Mouse (Mus musculus): ENCODE measurements around the gene Abat. TPM values are rescaled to one million over a fixed set of nuclear protein-coding genes. Genes with fewer than 3 reads are reported as not detected.

The Abat gene
- total RNA-seq, 2 experiments from 2014 or later = 0.21 TPM; not detected in 1

DNA sequence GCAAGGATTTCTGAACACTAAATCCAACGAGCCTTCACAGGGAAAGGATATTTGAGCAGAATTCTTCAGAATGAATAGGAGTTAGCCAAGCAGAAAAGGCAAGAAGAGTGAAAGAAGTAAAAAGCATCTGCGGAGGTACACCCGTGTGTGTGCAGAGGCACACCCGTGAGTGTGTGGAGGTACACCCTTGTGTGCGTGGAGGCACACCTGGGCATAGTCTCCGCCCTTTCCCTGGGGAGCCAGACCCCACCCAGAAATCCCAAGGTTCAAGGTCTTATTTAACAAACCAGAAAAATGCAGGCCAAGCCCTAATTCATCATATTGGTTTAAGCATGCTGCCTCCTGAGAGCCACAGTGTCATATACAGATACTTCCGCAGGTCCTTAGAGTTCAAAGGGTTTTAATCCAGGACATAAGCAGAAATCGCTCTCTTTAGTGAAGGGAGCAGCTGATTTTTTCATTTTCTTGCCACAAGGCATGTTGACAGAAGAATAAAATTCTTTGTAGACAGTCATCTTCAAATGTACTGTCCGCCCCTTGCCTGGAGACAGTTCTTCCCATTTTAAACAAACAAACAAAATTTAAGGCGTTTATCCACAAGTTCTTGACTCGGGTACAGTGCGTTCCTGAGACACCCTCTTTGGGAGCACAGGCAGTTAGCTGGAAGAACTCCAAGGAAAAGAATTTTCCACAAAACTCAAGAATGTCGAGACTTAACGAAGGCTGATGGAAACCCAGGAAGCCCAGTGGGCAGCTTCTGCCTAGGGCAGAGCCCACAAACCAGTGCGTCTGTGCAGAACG is 107.3 kb downstream of the Abat start:
- ATAC-seq (replicated peaks; ENCODE audit: poor library complexity) = no peak

DNA sequence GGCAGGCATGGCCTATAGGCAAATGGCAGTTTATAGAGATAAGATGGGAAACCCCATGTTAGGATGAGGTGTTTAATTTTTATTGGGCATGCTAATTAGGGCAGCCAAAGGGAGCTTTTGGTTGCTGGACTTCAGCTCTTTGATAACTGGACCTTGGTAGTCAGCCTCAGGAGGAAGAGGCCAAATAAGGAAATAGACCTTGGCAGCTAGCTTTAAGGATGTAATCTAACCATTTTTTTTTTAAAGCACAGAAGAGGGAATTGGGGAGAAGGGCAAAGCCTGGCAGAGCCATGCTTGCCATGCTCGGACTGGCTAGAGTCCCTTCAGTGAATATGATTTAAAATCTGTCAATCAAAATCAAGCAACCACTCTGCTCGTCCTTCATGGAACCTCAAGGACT is 117.2 kb downstream of the Abat start:
- ATAC-seq (replicated peaks; ENCODE audit: poor library complexity) = no peak

DNA sequence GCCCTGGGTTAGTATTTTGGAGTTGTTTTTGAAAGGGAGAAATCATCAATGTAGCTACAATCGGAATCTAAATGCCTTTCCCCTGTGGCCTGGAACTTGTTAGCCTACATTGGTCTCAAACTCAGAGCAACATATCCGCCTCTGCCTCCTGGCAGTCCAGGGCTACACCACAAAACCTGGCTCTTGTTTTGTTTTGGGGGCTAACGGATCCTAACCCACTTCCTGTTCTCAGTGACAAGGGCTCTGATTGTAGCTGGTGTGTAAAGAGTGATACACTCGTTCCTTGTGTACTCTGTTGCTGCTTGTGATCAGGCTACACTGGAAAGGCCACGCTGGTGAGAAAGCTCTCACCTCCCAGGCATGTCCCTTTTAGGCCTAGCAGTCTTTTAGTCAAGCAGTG is 118.2 kb downstream of the Abat start:
- peak; percentile 59 for ATAC-seq (replicated peaks; ENCODE audit: poor library complexity)

DNA sequence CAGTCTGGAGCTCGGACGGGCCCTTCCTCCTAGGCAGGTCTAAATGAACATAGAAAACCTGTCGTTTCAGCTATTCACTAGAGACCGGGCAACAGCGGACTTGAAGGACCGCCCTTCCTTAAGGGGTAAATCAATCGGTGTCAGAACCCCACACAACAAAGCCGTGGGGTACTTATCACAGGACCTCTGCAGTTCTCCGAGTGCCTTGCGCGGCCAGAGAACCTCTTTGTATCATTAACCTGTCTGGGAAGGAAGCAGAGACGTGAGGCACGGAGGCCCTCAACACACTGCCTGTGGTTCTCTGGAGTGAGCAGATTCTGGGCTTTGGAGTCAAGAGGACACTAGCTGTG is 123.6 kb downstream of the Abat start:
- ATAC-seq (replicated peaks; ENCODE audit: poor library complexity) = peak; percentile 24

DNA sequence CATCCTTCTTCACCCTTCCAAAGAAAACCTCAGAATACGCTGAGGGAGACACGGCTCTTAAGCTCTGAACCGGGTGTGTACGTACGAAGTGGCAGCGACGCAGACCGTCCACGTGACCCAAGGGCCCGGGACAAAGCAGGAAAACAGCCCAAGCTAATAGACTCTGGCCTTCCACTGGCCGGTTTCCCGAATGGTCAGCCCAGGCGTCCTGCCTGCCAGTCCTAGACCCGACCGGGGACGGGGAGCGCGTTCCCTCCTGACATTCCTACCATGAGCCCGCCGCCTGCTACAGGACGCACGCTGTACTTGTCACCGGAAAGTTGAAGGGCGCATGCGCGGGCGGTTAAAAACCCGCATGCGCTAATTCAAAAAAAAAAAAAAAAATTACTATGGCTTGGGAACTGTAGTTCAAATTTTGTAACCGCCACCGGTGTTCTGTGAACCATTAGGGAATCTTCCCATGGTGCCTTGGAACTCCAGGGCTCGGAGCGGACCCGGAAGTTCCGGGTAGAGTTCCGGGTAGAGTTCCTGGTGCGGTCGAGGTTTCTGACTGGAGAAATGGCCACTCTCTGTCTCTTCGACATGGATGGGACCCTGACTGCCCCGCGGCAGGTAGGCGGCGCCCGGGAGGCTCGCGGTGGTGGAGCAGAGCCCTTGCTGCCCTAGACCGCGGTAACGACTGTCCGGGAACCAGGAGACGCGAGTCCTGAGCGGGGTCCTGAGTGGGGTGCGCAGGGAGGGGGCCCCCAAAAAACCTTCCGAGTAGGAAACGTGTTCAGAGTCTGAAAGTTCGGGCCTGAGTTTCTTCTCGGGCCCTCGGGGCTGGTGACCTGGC is 124.2 kb downstream of the Abat start, which contains the start of the genes Pmm2 and Tmem186:
TSS of gene Pmm2 (plus strand) at position 458 of the 835 bp plus-strand sequence.
TSS of gene Tmem186 (minus strand) at position 496 of the 835 bp plus-strand sequence.
- peak; percentile 82 for ATAC-seq (replicated peaks; ENCODE audit: poor library complexity)

DNA sequence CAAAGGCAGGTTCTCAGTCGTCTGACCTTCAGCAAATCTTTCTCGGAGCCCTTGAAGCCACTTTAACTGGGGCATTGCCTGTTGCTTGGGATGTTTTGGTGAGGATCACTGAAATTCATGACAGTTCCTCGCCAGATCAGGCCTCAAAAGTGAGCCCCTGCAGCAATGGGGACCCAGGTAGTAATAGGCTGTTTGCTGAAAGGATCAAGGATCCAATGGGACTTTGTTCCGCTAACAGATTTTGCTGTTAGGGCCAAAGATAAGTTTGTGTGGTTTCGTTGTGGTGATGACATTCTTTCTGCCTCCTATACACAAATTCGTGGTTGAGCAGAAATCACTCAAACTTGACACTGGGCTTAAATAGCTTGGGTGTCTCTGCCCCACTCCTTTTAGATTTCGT is 124.9 kb downstream of the Abat start:
- no peak for ATAC-seq (replicated peaks; ENCODE audit: poor library complexity)

DNA sequence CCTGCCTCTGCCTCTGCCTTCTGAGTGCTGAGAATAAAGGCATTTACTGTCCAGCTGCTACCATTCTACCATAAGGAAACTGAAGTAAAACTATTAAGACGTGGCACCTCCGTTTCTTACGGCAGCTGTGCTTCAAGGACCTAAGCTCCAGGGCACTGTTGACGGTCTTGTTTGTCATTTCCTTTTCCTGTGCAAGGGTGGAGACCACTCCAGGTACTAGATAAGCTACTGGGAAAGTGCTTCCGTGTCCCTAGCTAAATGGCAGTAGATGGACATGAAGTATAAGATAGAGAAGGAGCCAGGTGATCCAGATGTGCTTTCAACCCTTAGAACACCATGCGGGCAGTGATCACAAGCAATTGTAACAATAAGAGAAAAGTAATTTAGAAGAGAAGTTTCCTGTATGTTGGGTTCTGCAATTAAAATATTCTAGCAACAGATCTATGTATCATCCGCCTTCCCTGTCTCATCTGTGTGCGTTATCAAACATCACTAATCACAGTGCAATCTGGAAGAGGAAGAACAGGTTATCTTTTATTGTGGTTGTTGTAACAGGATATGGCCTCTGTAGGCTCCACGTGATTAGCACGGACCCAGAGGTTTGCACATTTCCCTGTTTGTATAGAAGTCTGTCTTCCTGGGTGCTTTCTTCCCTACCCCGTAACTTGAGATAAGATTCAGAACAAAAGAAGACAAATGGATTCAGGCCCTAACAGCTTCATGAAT is 126.4 kb downstream of the Abat start:
- ATAC-seq (replicated peaks; ENCODE audit: poor library complexity) = no peak

DNA sequence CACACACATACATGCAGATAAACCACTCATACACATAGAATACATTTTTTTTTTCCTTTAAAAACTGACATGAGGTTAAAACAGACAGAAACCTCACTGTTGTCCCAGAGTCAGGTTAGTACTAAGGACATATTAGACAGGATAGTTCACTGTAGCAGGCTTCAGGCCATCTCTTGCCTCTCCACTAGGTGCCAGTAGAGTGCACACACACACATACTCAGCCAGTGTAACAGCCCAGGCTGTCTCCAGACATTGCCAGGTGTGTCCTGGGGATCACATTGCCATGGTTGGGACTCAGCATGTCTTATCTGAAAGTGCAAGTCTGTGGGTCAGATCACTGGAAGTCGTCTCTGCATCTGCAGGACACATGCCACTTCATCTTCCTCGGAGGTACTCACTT is 130.6 kb downstream of the Abat start:
- ATAC-seq (replicated peaks; ENCODE audit: poor library complexity) = peak; percentile 98

DNA sequence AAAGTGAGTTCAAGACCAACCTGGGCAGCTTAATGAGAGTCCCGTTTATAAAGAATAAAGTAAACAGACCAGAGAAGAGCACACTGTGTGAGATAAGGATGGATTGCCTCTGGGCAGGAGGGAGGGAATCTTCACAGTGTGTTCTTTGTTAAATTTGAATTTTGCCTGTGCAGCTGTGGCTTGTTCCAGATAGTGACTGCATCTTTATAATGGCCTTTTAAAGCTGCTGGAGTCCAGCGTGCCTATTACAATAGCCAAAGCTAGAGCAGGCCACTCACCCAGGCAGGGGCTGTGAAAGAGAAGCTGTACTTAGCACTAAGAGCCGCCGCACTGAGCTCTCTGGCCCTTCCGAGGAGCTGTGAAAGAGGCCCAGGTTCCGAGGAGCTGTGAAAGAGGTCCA is 132.3 kb downstream of the Abat start:
- no peak for ATAC-seq (replicated peaks; ENCODE audit: poor library complexity)

DNA sequence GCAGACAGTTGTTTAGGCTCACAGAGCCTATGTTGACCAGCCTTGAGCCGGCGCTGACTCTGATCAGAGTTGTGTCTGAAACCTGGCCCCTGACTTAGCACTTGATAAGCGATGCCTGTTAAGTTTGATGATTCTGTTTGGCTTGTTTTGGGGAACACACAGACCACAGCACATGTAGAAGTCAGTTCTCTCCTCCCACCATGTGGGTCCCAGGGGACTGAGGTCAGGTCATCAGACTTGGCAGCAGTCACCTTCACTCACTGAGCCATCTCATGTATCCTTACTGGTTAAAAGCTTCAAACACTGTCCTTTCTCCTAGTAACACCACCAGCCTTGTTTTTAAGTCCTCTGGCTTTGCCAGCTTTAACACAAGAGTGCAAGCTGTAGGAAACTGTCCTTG is 136.8 kb downstream of the Abat start:
- no peak for ATAC-seq (replicated peaks; ENCODE audit: poor library complexity)

DNA sequence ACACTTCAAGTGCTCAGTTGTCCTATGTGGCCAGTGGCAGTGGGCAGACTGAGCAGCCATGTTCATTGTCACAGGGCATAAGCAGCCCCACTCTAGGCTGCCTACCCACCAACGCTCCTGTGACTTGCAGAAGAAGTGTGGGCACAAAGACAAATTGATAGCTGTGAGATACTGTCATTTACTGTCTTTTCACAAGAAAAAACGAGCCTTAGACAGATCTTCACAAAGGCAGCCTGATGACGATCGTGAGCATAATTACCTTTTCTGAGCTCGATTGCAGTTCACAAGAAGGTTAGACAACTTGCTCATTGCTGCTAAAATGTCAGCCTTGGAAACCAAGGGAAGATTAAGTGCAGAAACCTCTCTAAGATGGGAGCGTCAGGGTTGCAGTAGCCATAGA is 141.9 kb downstream of the Abat start:
- ATAC-seq (replicated peaks; ENCODE audit: poor library complexity) = no peak

DNA sequence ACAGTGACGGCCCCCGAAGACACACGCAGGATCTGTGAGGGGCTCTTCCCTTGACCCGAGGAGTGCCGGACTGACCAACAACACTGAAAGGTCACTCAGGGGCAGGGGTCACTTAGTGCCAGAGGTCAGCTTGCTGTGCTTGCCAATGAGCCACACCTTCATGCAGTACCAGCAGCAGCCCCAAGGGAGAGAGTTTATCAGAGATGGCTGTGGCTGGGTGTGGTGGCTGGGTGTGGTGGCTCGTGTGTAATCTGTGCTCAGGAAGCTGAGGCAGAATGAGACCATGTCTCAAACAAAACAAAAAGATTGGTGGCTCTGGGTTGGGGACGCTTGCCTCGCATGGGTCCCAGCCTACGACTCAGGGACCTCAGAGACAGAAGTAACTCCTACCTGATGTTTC is 142.4 kb downstream of the Abat start:
- ATAC-seq (replicated peaks; ENCODE audit: poor library complexity) = peak; percentile 77

DNA sequence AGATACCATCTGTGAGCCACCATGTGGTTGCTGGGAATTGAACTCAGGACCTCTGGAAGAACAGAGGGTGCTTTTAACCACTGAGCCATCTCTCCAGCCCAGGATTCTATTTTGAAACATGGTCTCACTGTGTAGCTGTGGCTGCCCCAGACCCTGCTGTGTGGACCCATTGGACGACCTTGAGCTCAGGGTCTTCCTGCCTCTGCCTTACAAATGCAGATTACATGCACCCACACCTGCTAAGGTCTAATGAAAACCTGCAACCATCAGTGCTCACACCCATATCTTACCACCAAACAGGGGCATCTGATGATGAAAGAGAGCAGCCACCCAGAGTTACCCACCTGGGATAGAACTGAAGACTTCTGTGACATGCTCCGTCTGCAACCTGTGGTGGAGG is 143.0 kb downstream of the Abat start:
- ATAC-seq (replicated peaks; ENCODE audit: poor library complexity) = no peak

DNA sequence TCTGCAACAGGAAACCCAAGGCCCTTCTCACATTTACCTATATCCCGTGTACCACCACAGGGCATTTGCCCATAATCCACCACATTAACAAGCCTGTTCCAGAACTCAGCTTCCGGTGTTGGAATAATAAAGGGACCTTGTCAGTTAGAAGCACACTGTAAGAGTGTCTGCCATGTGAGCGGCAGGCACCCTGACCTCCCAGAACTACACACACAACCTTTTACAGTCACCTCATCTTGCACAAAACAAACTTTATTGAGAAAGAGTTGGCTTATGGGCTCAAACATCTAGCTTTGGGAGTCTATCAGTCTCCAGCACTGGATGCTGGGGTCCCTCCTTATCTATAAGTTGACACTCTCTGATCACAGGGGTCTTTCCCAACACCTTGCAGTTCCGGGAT is 145.1 kb downstream of the Abat start:
- no peak for ATAC-seq (replicated peaks; ENCODE audit: poor library complexity)

DNA sequence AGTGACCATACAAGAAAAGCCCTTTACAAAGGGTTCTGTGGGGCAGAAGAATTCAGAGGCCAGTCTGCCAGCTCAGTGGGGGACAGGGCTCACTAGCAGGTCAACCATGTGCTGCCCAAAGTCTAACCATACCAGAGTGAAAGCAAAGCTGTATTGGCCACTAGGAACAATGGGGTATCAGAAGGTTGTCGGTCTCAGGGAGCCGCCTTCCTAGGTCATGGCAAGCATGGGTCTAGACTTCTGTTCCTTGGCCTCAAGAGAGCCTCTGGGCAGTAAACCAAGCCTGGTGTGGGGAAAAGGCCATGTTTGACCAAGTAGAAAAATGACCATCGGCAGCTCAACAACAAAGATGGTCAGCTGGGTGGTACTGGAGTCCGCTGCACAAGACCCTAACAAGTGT is 145.5 kb downstream of the Abat start:
- ATAC-seq (replicated peaks; ENCODE audit: poor library complexity) = no peak

DNA sequence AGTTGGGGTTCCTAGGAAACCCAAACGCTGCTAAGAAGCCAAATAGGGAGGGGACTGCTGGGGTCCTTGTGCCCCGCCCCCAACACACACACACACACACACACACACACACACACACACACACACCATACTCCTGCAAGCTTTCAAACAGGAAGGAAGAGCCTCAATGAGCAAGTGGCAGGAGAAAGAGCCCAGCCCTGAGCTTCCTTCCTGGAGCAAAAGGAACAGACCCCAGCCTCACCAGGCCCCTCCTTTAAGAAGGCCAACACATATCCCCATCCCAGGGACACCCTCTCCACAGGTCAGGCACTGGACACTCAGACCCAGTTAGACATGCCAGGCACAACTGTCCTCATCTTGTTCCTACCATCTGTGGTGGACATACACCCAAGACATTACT is 149.8 kb downstream of the Abat start:
- no peak for ATAC-seq (replicated peaks; ENCODE audit: poor library complexity)

DNA sequence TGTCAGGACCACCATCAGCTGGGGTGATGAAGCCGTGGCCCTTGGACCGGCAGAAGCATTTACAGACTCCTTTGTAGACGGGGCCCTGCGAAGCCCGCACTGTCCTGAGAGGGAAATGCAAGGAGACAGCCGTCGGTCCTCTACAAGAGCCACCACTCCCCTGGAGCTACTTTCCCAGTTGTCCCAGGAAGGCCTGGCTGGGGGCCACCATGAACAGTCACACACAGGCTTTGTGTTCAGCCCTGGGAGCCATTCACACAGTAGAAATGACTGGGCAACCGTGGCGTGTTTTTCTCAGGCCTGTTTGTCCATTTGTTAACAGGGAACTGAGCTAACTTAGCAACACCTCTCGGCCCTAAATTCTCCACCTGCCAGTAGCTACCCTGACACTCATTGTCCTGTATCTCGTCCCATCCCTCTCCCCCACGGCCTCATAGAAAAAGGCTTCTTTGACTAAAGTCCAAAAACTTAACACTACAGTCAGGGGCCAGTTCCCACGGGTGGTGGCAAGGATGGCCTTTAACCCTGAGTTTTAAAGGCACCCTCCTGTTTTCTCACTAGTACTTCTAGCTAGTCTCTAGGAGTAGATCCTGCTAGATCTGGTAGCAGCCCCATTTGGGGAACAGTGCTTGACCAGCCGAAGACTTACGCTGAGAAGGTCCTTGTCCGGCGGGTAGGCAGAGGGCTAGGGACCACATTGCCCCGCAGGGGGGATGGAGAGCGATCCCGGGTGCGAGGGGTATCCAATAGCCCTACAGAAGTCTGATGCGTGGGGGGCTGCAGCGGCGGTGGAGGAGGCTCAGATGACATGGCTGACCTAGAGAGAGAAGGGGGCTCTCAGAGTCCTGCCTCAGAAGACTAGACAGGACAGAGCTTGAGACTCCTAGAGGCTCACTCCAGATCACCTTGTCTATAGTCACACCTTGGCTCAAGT is 150.6 kb downstream of the Abat start:
- ATAC-seq (replicated peaks; ENCODE audit: poor library complexity) = no peak

DNA sequence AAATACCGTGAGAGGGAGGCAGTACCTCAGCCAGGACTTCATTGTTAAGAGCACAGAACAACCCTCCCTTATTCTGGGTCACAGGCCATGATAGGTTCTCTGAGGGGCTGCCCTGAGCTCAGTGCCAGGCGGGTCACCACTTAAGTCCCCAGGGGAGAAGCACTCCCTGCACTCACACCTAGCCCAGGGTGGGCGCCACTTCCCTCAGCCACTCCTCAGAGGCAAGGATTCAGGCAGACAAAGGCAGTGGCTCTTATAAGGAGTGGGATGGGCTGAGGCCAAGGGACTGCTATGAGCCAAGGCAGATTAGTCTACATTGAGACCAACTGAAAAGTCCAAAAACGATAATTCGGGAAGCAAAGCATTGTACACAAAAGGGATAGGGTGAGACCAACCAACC is 152.1 kb downstream of the Abat start:
- ATAC-seq (replicated peaks; ENCODE audit: poor library complexity) = no peak

DNA sequence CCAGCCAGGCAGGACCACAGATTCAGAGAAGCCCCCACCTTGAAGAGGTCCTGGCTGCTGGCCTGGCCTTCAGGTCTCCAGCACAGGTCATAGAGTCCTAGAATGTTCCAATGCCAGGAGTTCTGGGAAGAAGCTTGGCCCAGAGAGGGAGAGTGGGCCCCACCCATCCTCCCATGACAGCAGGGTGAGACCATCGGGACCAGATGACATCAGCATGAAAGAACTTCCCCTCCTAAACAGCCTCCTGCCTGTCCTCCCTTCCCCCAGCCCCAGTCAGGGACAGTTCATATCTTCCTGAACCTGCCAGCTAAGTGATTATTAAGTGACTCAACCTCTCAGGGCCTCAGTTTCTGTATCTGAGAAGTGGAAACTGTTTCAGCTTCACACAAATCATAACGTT is 153.2 kb downstream of the Abat start:
- ATAC-seq (replicated peaks; ENCODE audit: poor library complexity) = peak; percentile 30; the same call in 1 of the 2 replicates

DNA sequence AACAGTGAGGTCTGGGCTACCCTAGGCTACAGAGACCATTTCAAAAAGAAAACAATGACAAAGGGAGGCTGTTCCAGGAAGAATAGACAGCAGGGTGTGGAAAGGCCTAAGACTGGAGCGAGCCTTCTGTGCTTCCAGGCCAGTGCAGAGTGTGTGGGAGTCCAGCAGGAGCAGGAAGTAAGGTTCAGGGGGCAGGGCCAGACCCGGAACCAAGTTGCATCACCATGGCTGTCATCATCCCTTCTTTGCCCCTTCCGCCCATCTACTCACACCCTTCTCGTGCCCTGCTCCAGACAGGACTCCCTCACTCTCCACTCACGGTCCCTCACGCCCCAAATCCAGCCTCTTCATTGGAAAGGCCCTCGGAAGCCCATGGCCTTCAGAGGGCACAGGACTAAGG is 154.0 kb downstream of the Abat start:
- ATAC-seq (replicated peaks; ENCODE audit: poor library complexity) = peak; percentile 48
